Mouse (Mus musculus): ENCODE measurements around the gene Mfap1b. TPM values are rescaled to one million over a fixed set of nuclear protein-coding genes. Genes with fewer than 3 reads are reported as not detected.
"Not testable (repeated sequence)": the region's sequence is repeated elsewhere in the genome, so short reads cannot be mapped to it uniquely, and the experiment has no call there.

The Mfap1b gene
- total and polyA plus RNA-seq, 2 experiments from 2014 or later, result 13.4 to 35.9 TPM

- Histone ChIP-seq H3K9ac (replicated peaks; ENCODE audit: low read depth, low read length) (no peak overlapping the region), H3K36me3 (replicated peaks; ENCODE audit: control insufficient read depth, insufficient read depth, low read length) (peaks cover 25% of the 10 kb centered on the region; the same call in 1 of the 2 replicates), H3K4me2 (ENCODE audit: low read depth, low read length) (no peak overlapping the region), H3K9me3 (replicated peaks; ENCODE audit: control insufficient read depth, low read length) (no peaks in the 10 kb centered on the region), H3K27ac (ENCODE audit: low read depth) (no peak overlapping the region), H3K4me3 (ENCODE audit: low read depth, low read length) (no peak overlapping the region), H3K4me1 (ENCODE audit: control insufficient read depth, insufficient read depth) (peaks cover 11% of the 10 kb centered on the region), H3K27me3 (ENCODE audit: control insufficient read depth, insufficient read depth, low read length) (no peaks in the 10 kb centered on the region)
- TF ChIP-seq EP300 (IDR thresholded peaks at IDR 0.05; ENCODE audit: low read depth) (no peak), CTCF (IDR thresholded peaks at IDR 0.05; ENCODE audit: low read depth) (no peak)
- 87% methylated on average over 8 of the region's 8 CpGs for WGBS
- DNase-seq (ENCODE audit: low spot score), result no peak
- no peak for ATAC-seq (ENCODE audit: insufficient read depth, low read depth)
Observed at GRCm38 (mm10) chr2:121511401-121511800, 37.5 kb upstream of the Mfap1b start.

GRCm38 (mm10) chr2:121509584-121509983, 35.7 kb upstream of the Mfap1b start:
- H3K27me3 ChIP-seq (ENCODE audit: control insufficient read depth, insufficient read depth, low read length), result no peaks in the 10 kb centered on the region
- 0 out of 2 replicates have a peak overlapping the region, but pooled peaks have one; percentile 14 for H3K9ac ChIP-seq (replicated peaks; ENCODE audit: low read depth, low read length)
- TF ChIP-seq EP300 (IDR thresholded peaks at IDR 0.05; ENCODE audit: low read depth) (no peak), CTCF (IDR thresholded peaks at IDR 0.05; ENCODE audit: low read depth) (no peak)
- peak overlapping the region; percentile 42 for H3K4me3 ChIP-seq (ENCODE audit: low read depth, low read length)
- DNase-seq (ENCODE audit: low spot score), result peak; percentile 19
- H3K4me2 ChIP-seq (ENCODE audit: low read depth, low read length), result peak overlapping the region; percentile 58
- no peak; the same call in 1 of the 2 replicates for ATAC-seq (ENCODE audit: insufficient read depth, low read depth)
- H3K9me3 ChIP-seq (replicated peaks; ENCODE audit: control insufficient read depth, low read length), result no peaks in the 10 kb centered on the region
- WGBS, result 27% methylated on average over 16 of the region's 16 CpGs
- H3K36me3 ChIP-seq (replicated peaks; ENCODE audit: control insufficient read depth, insufficient read depth, low read length), result peaks cover 23% of the 10 kb centered on the region; the same call in 1 of the 2 replicates
- H3K27ac ChIP-seq (ENCODE audit: low read depth), result no peak overlapping the region
- H3K4me1 ChIP-seq (ENCODE audit: control insufficient read depth, insufficient read depth), result peaks cover 11% of the 10 kb centered on the region

GRCm38 (mm10) chr2:121507951-121508330, 34.1 kb upstream of the Mfap1b start:
- Histone ChIP-seq H3K27me3 (ENCODE audit: control insufficient read depth, insufficient read depth, low read length) (no peaks in the 10 kb centered on the region), H3K4me2 (ENCODE audit: low read depth, low read length) (peak overlapping the region; percentile 76), H3K9ac (replicated peaks; ENCODE audit: low read depth, low read length) (0 out of 2 replicates have a peak overlapping the region, but pooled peaks have one; percentile 73), H3K9me3 (replicated peaks; ENCODE audit: control insufficient read depth, low read length) (no peaks in the 10 kb centered on the region), H3K27ac (ENCODE audit: low read depth) (no peak overlapping the region), H3K36me3 (replicated peaks; ENCODE audit: control insufficient read depth, insufficient read depth, low read length) (peaks cover 14% of the 10 kb centered on the region; the same call in 1 of the 2 replicates), H3K4me1 (ENCODE audit: control insufficient read depth, insufficient read depth) (peaks cover 11% of the 10 kb centered on the region), H3K4me3 (ENCODE audit: low read depth, low read length) (peak overlapping the region; percentile 63)
- TF ChIP-seq EP300 (IDR thresholded peaks at IDR 0.05; ENCODE audit: low read depth) (no peak), CTCF (IDR thresholded peaks at IDR 0.05; ENCODE audit: low read depth) (no peak)
- no peak for DNase-seq (ENCODE audit: low spot score)
- ATAC-seq (ENCODE audit: insufficient read depth, low read depth), result no peak
- WGBS, result 78% methylated on average over 2 of the region's 2 CpGs

GRCm38 (mm10) chr2:121507173-121507950, 33.5 kb upstream of the Mfap1b start:
- Histone ChIP-seq H3K36me3 (replicated peaks; ENCODE audit: control insufficient read depth, insufficient read depth, low read length) (peaks cover 14% of the 10 kb centered on the region; the same call in 1 of the 2 replicates), H3K9ac (replicated peaks; ENCODE audit: low read depth, low read length) (peak overlapping the region; percentile 73), H3K27ac (ENCODE audit: low read depth) (no peak overlapping the region), H3K4me1 (ENCODE audit: control insufficient read depth, insufficient read depth) (peaks cover 11% of the 10 kb centered on the region), H3K4me2 (ENCODE audit: low read depth, low read length) (peak overlapping the region; percentile 76), H3K4me3 (ENCODE audit: low read depth, low read length) (peak overlapping the region; percentile 63), H3K9me3 (replicated peaks; ENCODE audit: control insufficient read depth, low read length) (no peaks in the 10 kb centered on the region), H3K27me3 (ENCODE audit: control insufficient read depth, insufficient read depth, low read length) (no peaks in the 10 kb centered on the region)
- TF ChIP-seq EP300 (IDR thresholded peaks at IDR 0.05; ENCODE audit: low read depth) (no peak), CTCF (IDR thresholded peaks at IDR 0.05; ENCODE audit: low read depth) (no peak)
- no peak for ATAC-seq (ENCODE audit: insufficient read depth, low read depth)
- no peak for DNase-seq (ENCODE audit: low spot score)
- 11% methylated on average over 12 of the region's 12 CpGs for WGBS

- H3K27me3 ChIP-seq (ENCODE audit: control insufficient read depth, insufficient read depth, low read length); H3K9me3 ChIP-seq (replicated peaks; ENCODE audit: control insufficient read depth, low read length); H3K36me3 ChIP-seq (replicated peaks; ENCODE audit: control insufficient read depth, insufficient read depth, low read length): not testable (repeated sequence)
- Histone ChIP-seq H3K4me1 (ENCODE audit: control insufficient read depth, insufficient read depth) (peaks cover 11% of the 10 kb centered on the region), H3K4me3 (ENCODE audit: low read depth, low read length) (peak within 1 kb of the TSS; percentile 63), H3K27ac (ENCODE audit: low read depth) (peak within 1 kb of the TSS; percentile 82), H3K4me2 (ENCODE audit: low read depth, low read length) (peak within 1 kb of the TSS; percentile 76), H3K9ac (replicated peaks; ENCODE audit: low read depth, low read length) (peak within 1 kb of the TSS; percentile 73)
- WGBS, result 4% methylated on average over 38 of the region's 42 CpGs
- ATAC-seq (ENCODE audit: insufficient read depth, low read depth), result peak; percentile 91
- TF ChIP-seq CTCF (IDR thresholded peaks at IDR 0.05; ENCODE audit: low read depth), result peak; percentile 19; the same call in 1 of the 2 replicates
- peak; percentile 94 for DNase-seq (ENCODE audit: low spot score)
Observed at GRCm38 (mm10) chr2:121505942-121506882, 32.3 kb upstream of the Mfap1b start, which contains the start of the genes Mfap1a and Wdr76. Gene Mfap1a, minus strand, starts transcription at chr2:121506665. Gene Wdr76, plus strand, starts transcription at chr2:121506723.

- H3K9me3 ChIP-seq (replicated peaks; ENCODE audit: control insufficient read depth, low read length); H3K4me1 ChIP-seq (ENCODE audit: control insufficient read depth, insufficient read depth); H3K9ac ChIP-seq (replicated peaks; ENCODE audit: low read depth, low read length); H3K4me3 ChIP-seq (ENCODE audit: low read depth, low read length); ATAC-seq (ENCODE audit: insufficient read depth, low read depth); H3K4me2 ChIP-seq (ENCODE audit: low read depth, low read length); DNase-seq (ENCODE audit: low spot score); H3K27ac ChIP-seq (ENCODE audit: low read depth); H3K36me3 ChIP-seq (replicated peaks; ENCODE audit: control insufficient read depth, insufficient read depth, low read length); H3K27me3 ChIP-seq (ENCODE audit: control insufficient read depth, insufficient read depth, low read length): not testable (repeated sequence)
- WGBS, result 75% methylated on average over 1 of the region's 6 CpGs
Observed at GRCm38 (mm10) chr2:121501550-121501949, 27.7 kb upstream of the Mfap1b start.

- H3K9ac ChIP-seq (replicated peaks; ENCODE audit: low read depth, low read length); H3K36me3 ChIP-seq (replicated peaks; ENCODE audit: control insufficient read depth, insufficient read depth, low read length); DNase-seq (ENCODE audit: low spot score); H3K27me3 ChIP-seq (ENCODE audit: control insufficient read depth, insufficient read depth, low read length); H3K4me1 ChIP-seq (ENCODE audit: control insufficient read depth, insufficient read depth); ATAC-seq (ENCODE audit: insufficient read depth, low read depth); H3K9me3 ChIP-seq (replicated peaks; ENCODE audit: control insufficient read depth, low read length); H3K27ac ChIP-seq (ENCODE audit: low read depth); H3K4me3 ChIP-seq (ENCODE audit: low read depth, low read length); H3K4me2 ChIP-seq (ENCODE audit: low read depth, low read length): not testable (repeated sequence)
- WGBS, result 75% methylated on average over 1 of the region's 2 CpGs
Observed at GRCm38 (mm10) chr2:121484403-121484802, 10.5 kb upstream of the Mfap1b start.
